Mouse (Mus musculus) neural tube, embryonic 13.5 days (tissue): Measurements from ENCODE around the gene Lpar3. TPM values are rescaled to one million over a fixed set of nuclear protein-coding genes. Genes with fewer than 3 reads are reported as not detected.

Source experiments
- ATAC-seq: fragments of 200-750 bp; cut with Nextera tagmentation; 2 replicates; pipeline ENCODE4 v1.8.0; 2017; ENCODE audit warnings: low read depth, mild to moderate bottlenecking, moderate TSS enrichment, moderate library complexity
- H3K27ac ChIP-seq: fragments of 300-500 bp; sonication (generic); replicated peaks from 2 replicates; pipeline ENCODE4 v1.5.1; 2015; ENCODE audit warnings: moderate library complexity, mild to moderate bottlenecking, inconsistent platforms
- H3K27me3 ChIP-seq: fragments of 300-500 bp; sonication (generic); 2 replicates; pipeline ENCODE4 v1.6.1; 2015; ENCODE audit warnings: mild to moderate bottlenecking, inconsistent platforms
- H3K36me3 ChIP-seq: fragments of 300-500 bp; sonication (generic); 2 replicates; pipeline ENCODE4 v1.6.1; 2015; ENCODE audit warnings: mild to moderate bottlenecking, inconsistent platforms
- H3K4me1 ChIP-seq: fragments of 300-500 bp; sonication (generic); replicated peaks from 2 replicates; pipeline ENCODE4 v1.6.1; 2015; ENCODE audit warnings: inconsistent platforms
- H3K4me2 ChIP-seq: fragments of 300-500 bp; sonication (generic); 2 replicates; pipeline ENCODE4 v1.6.1; 2015; ENCODE audit warnings: inconsistent platforms, mild to moderate bottlenecking, moderate library complexity
- H3K4me3 ChIP-seq: fragments of 300-500 bp; sonication (generic); 2 replicates; pipeline ENCODE4 v1.5.1; 2015; ENCODE audit warnings: mild to moderate bottlenecking, inconsistent platforms
- H3K9ac ChIP-seq: fragments of 300-500 bp; sonication (generic); 2 replicates; pipeline ENCODE4 v1.6.1; 2015; ENCODE audit warnings: moderate library complexity, mild to moderate bottlenecking, inconsistent platforms
- H3K9me3 ChIP-seq: fragments of 300-500 bp; sonication (generic); 2 replicates; pipeline ENCODE4 v1.6.1; 2016; ENCODE audit warnings: inconsistent platforms
- WGBS: fragments of 180-500 bp; shearing (Covaris S2); methylation state at CpG from one replicate; pipeline ENCODE4 v1.1.7; 2015; 5-methylcytosine and 5-hydroxymethylcytosine counted together
- polyA plus RNA-seq: library from polyadenylated mRNA; unstranded; fragments of >200 nt; fragmentation: Nextera tagmentation; extraction: Ambion mirVana; gene quantifications from 2 replicates; pipeline ENCODE4 v1.2.1, GENCODE M21; 2015

The Lpar3 gene
- polyA plus RNA-seq, 1 experiment from 2014 or later: 0.92 TPM

DNA sequence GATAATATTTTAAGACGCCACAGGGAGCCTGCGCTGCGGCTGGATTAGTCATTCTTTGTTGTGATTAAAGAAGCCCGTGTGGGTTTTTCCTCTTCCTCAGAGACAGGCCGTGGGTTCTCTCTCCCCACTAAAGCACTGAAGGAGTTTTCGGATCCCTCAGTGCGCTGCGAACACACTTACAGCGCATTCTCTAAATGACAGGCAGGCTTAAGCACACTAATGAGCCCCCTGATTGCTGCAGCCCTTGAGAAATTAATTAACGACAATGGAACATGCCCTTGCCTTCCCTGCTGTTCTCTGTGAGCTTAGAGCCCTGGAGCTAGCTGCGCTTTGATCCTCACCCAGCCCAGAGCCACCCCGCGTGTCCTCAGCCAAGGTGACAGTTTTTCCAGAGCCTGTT, 98.2 kb downstream of the Lpar3 start:
- H3K4me2 ChIP-seq: peak overlapping the region; percentile 39
- H3K27ac ChIP-seq: peak overlapping the region; percentile 68
- no peaks in the 10 kb centered on the region for H3K36me3 ChIP-seq
- WGBS: 19% methylated on average over 13 of the region's 13 CpGs
- H3K4me3 ChIP-seq: no peak overlapping the region
- H3K9ac ChIP-seq: peak overlapping the region; percentile 49
- no peaks in the 10 kb centered on the region for H3K9me3 ChIP-seq
- H3K4me1 ChIP-seq: peaks cover 22% of the 10 kb centered on the region
- peak; percentile 71 for ATAC-seq
- H3K27me3 ChIP-seq: peaks cover 13% of the 10 kb centered on the region; the same call in 1 of the 2 replicates

DNA sequence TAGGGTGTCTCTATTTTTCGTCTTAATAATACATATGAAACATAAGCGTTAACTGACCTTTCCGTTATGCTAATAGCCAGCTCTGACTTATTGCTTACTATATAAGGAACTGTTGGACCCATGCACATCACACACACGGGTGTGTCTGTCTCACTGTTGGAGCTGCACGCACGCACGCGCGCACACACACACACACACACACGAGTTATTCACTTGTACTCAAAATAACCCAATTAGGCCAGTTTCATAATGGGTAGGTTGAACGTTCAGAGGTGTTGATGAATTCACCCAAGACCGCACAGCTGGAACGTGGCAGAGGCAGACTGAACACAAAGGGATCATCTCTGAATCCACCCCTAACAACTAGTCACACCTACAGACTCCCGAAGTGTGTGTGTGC, 98.7 kb downstream of the Lpar3 start:
- Histone ChIP-seq H3K9me3 (no peaks in the 10 kb centered on the region), H3K27ac (no peak overlapping the region; the same call in 1 of the 2 replicates)
- ATAC-seq: peak; percentile 23; the same call in 1 of the 2 replicates

DNA sequence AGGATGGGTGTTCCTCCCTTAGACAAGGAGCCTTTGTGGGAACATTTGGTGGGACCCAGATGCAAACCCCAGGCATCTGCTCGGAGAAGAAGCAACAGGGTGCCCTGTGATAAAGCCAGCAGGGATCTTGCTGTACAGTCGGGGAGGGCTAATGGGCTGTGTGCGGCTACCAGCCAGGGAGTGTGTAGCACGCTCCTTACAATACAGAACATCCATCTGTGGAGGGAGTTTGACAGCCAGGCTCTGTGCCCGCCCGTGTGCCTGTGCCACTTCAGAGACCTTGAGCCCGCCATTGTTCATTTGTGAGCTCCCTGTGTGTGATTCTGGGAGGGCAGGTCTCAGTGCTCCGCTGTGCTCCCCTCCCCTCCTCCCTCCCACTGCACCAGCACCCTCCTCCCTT, 104.2 kb downstream of the Lpar3 start:
- H3K4me2 ChIP-seq: no peak overlapping the region
- H3K4me3 ChIP-seq: no peak overlapping the region
- H3K9ac ChIP-seq: no peak overlapping the region
- H3K9me3 ChIP-seq: no peaks in the 10 kb centered on the region
- ATAC-seq: no peak
- peaks cover 15% of the 10 kb centered on the region for H3K27me3 ChIP-seq
- WGBS: 25% methylated on average over 8 of the region's 8 CpGs
- H3K36me3 ChIP-seq: no peaks in the 10 kb centered on the region
- H3K4me1 ChIP-seq: peaks cover 23% of the 10 kb centered on the region
- H3K27ac ChIP-seq: no peak overlapping the region

More for the DNA sequence above, 98.7 kb downstream of the Lpar3 start:
- WGBS: 84% methylated on average over 14 of the region's 14 CpGs
- Histone ChIP-seq H3K36me3 (no peaks in the 10 kb centered on the region), H3K27me3 (peaks cover 13% of the 10 kb centered on the region; the same call in 1 of the 2 replicates), H3K4me3 (no peak overlapping the region), H3K9ac (no peak overlapping the region), H3K4me1 (peaks cover 22% of the 10 kb centered on the region), H3K4me2 (no peak overlapping the region)

DNA sequence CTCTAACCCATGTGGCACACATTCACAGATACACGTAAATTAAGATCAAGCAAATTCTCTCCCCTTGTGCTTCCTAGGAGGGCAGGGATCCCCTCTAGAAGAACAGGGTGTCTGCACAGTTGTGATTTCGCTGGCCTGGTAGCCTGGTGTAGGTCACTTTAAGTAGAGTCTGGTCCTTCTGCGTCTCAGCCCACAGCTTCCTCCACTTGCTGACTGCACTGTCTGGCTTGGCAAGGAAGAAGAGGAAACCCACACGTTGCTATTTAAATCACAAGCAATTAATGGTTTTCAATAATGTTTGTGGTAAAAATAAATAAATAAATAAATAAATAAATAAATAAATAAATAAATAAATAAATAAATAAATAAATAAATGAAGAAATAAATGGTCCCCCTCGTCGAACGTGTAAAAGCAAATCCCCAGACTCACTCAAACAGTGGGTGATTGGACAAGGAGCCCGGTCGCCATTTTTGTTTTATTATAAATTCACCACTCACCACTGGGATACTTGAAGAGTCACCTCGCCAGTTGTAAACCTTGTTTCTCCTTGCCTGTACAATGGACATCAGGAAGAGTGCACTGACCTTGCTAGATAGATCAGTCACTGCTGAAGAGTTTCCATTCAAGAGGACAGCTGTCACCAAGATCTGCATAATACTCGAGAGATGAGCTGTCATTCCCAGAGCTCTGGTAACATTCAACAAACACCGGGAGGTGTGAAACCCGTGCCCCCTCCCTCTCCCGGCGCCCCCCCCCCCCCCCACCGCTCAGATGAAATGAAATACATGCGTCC, 106.2 kb downstream of the Lpar3 start:
- peak overlapping the region; percentile 89 for H3K27ac ChIP-seq
- H3K9me3 ChIP-seq: no peaks in the 10 kb centered on the region
- 0 out of 2 replicates have a peak, but pooled peaks have one; percentile 2 for ATAC-seq
- H3K27me3 ChIP-seq: peaks cover 13% of the 10 kb centered on the region
- peak overlapping the region; percentile 29; the same call in 1 of the 2 replicates for H3K4me3 ChIP-seq
- peaks cover 23% of the 10 kb centered on the region for H3K4me1 ChIP-seq
- H3K4me2 ChIP-seq: peak overlapping the region; percentile 57
- no peaks in the 10 kb centered on the region for H3K36me3 ChIP-seq
- WGBS: 41% methylated on average over 16 of the region's 17 CpGs
- peak overlapping the region; percentile 65 for H3K9ac ChIP-seq

DNA sequence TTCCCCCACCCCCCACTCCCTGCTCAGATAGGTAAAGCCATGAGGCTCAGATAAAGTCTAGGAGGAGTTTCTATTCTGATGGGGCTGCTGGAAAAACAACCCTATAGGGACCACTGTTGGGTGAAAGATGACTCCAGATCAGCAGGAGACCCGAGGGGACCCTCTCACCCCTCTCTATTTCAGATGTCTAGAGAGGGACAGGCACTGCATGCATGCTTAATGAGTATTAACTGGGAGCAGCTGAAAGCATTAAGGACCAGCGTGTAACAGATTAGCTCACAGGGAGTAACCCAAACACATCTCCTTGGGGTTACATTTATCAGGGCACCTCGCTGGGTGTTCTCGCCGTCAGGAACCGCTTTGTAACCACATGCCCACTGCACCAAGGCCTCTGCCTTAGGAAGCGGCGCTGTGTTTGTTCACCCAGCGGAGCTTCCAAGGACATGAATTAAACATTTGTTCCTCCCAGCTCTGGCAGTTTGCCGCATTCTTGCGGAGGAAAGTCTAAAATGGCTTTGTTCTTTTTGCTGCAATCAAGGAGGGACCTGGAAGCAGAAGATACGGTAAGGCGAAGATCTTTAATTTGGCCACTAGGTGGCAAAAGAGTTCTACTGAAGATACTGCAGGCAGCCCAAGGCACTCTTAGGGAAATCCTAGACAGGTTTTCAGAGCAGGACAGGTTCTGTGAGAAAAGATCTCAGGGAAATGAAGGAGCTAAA, 106.9 kb downstream of the Lpar3 start:
- H3K4me2 ChIP-seq: peak overlapping the region; percentile 57
- H3K27me3 ChIP-seq: peaks cover 5% of the 10 kb centered on the region
- H3K9me3 ChIP-seq: no peaks in the 10 kb centered on the region
- H3K4me1 ChIP-seq: peaks cover 22% of the 10 kb centered on the region
- peak overlapping the region; percentile 65 for H3K9ac ChIP-seq
- H3K36me3 ChIP-seq: no peaks in the 10 kb centered on the region
- WGBS: under 1% methylated on average over 13 of the region's 13 CpGs
- H3K4me3 ChIP-seq: peak overlapping the region; percentile 29
- peak; percentile 91 for ATAC-seq
- peak overlapping the region; percentile 89 for H3K27ac ChIP-seq

DNA sequence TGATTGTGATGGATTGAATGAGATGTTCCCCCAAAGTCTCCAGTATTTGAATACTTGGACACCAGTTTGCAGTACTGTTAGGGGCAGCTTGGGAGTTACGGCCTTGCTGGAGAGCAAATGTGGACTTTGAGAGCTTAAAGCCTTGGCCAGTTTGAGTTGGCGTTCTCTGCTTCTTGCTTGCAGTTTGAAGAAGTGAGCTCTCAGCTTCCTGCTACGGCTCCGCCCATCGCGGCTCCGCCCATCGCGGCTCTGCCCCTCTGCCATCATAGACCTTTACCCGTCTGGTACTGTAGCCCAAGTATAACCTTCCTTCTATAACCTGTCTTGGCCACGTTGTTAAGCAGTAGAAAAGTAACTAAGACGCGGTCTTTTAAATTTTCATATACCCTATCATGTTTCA, 108.0 kb downstream of the Lpar3 start:
- no peak for ATAC-seq
- 16% methylated on average over 13 of the region's 13 CpGs for WGBS
- H3K27ac ChIP-seq: no peak overlapping the region

DNA sequence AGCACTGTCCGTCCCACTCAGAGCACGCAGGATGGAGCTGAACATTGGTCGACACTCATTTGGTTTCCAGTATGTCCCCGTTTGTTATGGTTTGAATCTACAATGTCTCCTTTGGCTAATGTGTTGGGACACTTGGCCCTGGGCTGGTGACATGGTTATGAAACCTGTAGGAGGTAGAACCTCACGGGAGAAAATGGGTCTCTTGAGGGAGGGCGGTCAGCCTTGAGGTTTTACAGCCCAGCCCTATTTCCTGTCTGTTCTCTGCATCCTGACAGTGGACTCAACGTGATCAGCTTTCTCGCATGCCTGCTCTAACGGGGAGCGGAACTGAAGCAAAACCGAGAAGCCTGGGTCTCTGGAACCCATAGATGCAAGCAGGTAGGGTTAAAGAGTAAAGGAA, 111.1 kb downstream of the Lpar3 start:
- WGBS: 81% methylated on average over 11 of the region's 11 CpGs
- ATAC-seq: no peak
- Histone ChIP-seq H3K4me3 (no peak overlapping the region), H3K9ac (no peak overlapping the region), H3K9me3 (no peaks in the 10 kb centered on the region), H3K27ac (no peak overlapping the region), H3K4me2 (no peak overlapping the region), H3K27me3 (no peaks in the 10 kb centered on the region; the same call in 1 of the 2 replicates), H3K4me1 (peaks cover 33% of the 10 kb centered on the region), H3K36me3 (no peaks in the 10 kb centered on the region)

More for the DNA sequence above, 108.0 kb downstream of the Lpar3 start:
- no peaks in the 10 kb centered on the region for H3K36me3 ChIP-seq
- H3K27me3 ChIP-seq: peaks cover 2% of the 10 kb centered on the region
- no peak overlapping the region for H3K4me3 ChIP-seq
- H3K9me3 ChIP-seq: no peaks in the 10 kb centered on the region
- H3K4me1 ChIP-seq: peaks cover 20% of the 10 kb centered on the region
- no peak overlapping the region; the same call in 1 of the 2 replicates for H3K9ac ChIP-seq
- H3K4me2 ChIP-seq: peak overlapping the region; percentile 57

DNA sequence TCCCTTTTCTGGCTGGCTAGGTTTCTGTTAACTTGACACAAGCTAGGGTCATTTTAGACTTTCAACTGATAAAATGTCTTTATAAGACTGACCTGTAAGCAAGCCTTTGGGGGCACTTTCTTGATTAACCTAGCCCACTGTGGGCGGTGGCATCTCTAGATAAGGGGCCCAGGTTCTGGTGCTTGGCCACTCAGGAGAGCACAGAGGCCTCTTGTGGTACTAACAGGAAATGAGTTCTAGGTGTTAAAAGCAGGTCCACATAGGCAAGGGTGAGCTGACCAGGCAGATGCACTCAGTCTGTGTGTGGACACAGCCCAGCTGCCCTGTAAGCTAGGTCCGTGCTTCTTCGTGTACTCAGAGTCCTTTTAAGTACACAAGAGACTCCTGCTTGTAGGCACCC, 112.5 kb downstream of the Lpar3 start:
- Histone ChIP-seq H3K27me3 (no peaks in the 10 kb centered on the region; the same call in 1 of the 2 replicates), H3K4me1 (peaks cover 36% of the 10 kb centered on the region)
- WGBS: 92% methylated on average over 3 of the region's 3 CpGs

DNA sequence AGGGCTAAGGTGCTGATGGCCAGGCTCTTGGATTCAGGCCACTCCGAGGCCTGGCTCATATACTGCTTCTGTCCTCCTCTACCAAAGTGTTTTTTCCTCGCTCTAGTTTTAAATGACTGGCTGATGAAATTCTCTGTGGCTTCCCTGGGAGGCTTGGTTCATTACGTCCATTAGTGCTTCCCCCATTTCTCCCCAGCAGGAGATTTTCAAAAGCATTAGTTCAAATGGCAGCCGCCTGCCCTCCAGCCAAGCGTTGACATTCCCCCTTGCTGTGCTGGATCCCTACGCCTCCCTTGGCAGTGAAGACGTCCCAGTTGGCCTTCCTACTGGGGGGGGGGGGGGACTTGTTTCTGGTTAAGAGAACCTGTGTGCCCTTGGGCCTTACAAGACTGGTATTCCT, 113.3 kb downstream of the Lpar3 start:
- 14% methylated on average over 7 of the region's 7 CpGs for whole genome bisulfite sequencing
- H3K4me1 ChIP-seq: peaks cover 32% of the 10 kb centered on the region
- H3K9me3 ChIP-seq: no peaks in the 10 kb centered on the region
- no peak overlapping the region for H3K9ac ChIP-seq
- peak overlapping the region; percentile 72 for H3K27ac ChIP-seq
- no peak overlapping the region for H3K4me2 ChIP-seq
- H3K4me3 ChIP-seq: no peak overlapping the region
- H3K36me3 ChIP-seq: no peaks in the 10 kb centered on the region
- 0 out of 2 replicates have a peak, but pooled peaks have one; percentile 7 for ATAC-seq
- no peaks in the 10 kb centered on the region; the same call in 1 of the 2 replicates for H3K27me3 ChIP-seq

More for the DNA sequence above, 112.5 kb downstream of the Lpar3 start:
- Histone ChIP-seq H3K4me2 (no peak overlapping the region), H3K4me3 (no peak overlapping the region), H3K9me3 (no peaks in the 10 kb centered on the region), H3K9ac (no peak overlapping the region), H3K27ac (peak overlapping the region; percentile 72; the same call in 1 of the 2 replicates), H3K36me3 (no peaks in the 10 kb centered on the region)
- no peak for ATAC-seq

Other genes with a start within 250 kb of the Lpar3 start
- 0.33 and 0.45 TPM in 2 replicates for gene Syde2, start 233.1 kb upstream of the Lpar3 start, polyA plus RNA-seq
- 0.07 and 0.40 TPM in 2 replicates for gene Wdr63, start 112.8 kb upstream of the Lpar3 start, polyA plus RNA-seq
- gene Mcoln3, start 103.5 kb upstream of the Lpar3 start, polyA plus RNA-seq: 0.24 and 0.32 TPM in 2 replicates
- 0.15 and 0.36 TPM in 2 replicates for gene Mcoln2, start 71.1 kb upstream of the Lpar3 start, polyA plus RNA-seq
- gene Ssx2ip, start 183.7 kb downstream of the Lpar3 start, polyA plus RNA-seq: 13.4 and 15.1 TPM in 2 replicates
- gene Ctbs, start 228.8 kb downstream of the Lpar3 start, polyA plus RNA-seq: 5.7 and 6.4 TPM in 2 replicates